Mouse (Mus musculus) CD4-positive, CD25-positive, alpha-beta regulatory T cell, adult 9 weeks (primary cell): ENCODE results near the gene Ndufb7. TPM values are rescaled to one million over a fixed set of nuclear protein-coding genes. Genes with fewer than 3 reads are reported as not detected.

ENCODE experiments used
- polyA plus RNA-seq: library from polyadenylated mRNA; unstranded; fragments of 100-300 nt; shearing (Covaris generic); gene quantifications from one replicate; pipeline ENCODE4 v1.2.1, GENCODE M21; 2017

The Ndufb7 gene
- 323 TPM for polyA plus RNA-seq

GRCm38 (mm10) chr8:83566469-83567395 is at the start of gene Ndufb7:
Gene Ndufb7, plus strand, starts transcription at chr8:83566671.

GRCm38 (mm10) chr8:83535736-83536135 is 30.7 kb upstream of the Ndufb7 start, which contains the start of gene Olfr370:
Gene Olfr370, plus strand, starts transcription at chr8:83535780.

GRCm38 (mm10) chr8:83607661-83608397 is 41.4 kb downstream of the Ndufb7 start, which contains the start of the genes Tecr and Dnajb1:
Gene Tecr, minus strand, starts transcription at chr8:83607971.
Gene Dnajb1, plus strand, starts transcription at chr8:83608193.

Other genes starting within 250 kb of the Ndufb7 start
- gene Elmod2, start 234.2 kb upstream of the Ndufb7 start, polyA plus RNA-seq, result 14.6 TPM
- not detected for gene Mgat4d, start 218.2 kb upstream of the Ndufb7 start, polyA plus RNA-seq
- 0.20 TPM for gene Clgn, start 176.8 kb upstream of the Ndufb7 start, polyA plus RNA-seq
- gene Scoc, start 108.3 kb upstream of the Ndufb7 start, polyA plus RNA-seq, result 32.6 TPM
- not detected for gene Olfr370, start 30.9 kb upstream of the Ndufb7 start, polyA plus RNA-seq
- gene Tecr, start 41.3 kb downstream of the Ndufb7 start, polyA plus RNA-seq, result 564 TPM
- 90.1 TPM for gene Dnajb1, start 41.5 kb downstream of the Ndufb7 start, polyA plus RNA-seq
- 72.7 TPM for gene Gipc1, start 86.0 kb downstream of the Ndufb7 start, polyA plus RNA-seq
- gene Ptger1, start 100.0 kb downstream of the Ndufb7 start, polyA plus RNA-seq, result 0.73 TPM
- 15.5 TPM for gene Pkn1, start 132.5 kb downstream of the Ndufb7 start, polyA plus RNA-seq
- gene Ddx39, start 148.5 kb downstream of the Ndufb7 start, polyA plus RNA-seq, result 223 TPM
- gene Adgre5, start 174.7 kb downstream of the Ndufb7 start, polyA plus RNA-seq, result 601 TPM